Mouse (Mus musculus): ENCODE data around the gene Terb2. TPM values are rescaled to one million over a fixed set of nuclear protein-coding genes. Genes with fewer than 3 reads are reported as not detected.

Terb2 gene
- polyA plus RNA-seq, 1 experiment from 2014 or later: not detected

GRCm38 (mm10) chr2:122241935-122242334, 55.9 kb downstream of the Terb2 start:
- H3K27ac ChIP-seq: no peak overlapping the region
- WGBS: 76% methylated on average over 6 of the region's 6 CpGs

GRCm38 (mm10) chr2:122243671-122244131, 57.6 kb downstream of the Terb2 start:
- Histone ChIP-seq H3K27me3 (ENCODE audit: low read depth, poor library complexity, severe bottlenecking) (no peaks in the 10 kb centered on the region), H3K4me1 (no peaks in the 10 kb centered on the region), H3K4me3 (no peak overlapping the region), H3K36me3 (no peaks in the 10 kb centered on the region), H3K9me3 (replicated peaks) (no peaks in the 10 kb centered on the region), H3K27ac (0 out of 2 replicates have a peak overlapping the region, but pooled peaks have one; percentile 9)
- WGBS: 4% methylated on average over 3 of the region's 3 CpGs
- peak; percentile 69 for DNase-seq (ENCODE audit: low spot score)

More at GRCm38 (mm10) chr2:122241935-122242334, 55.9 kb downstream of the Terb2 start:
- Histone ChIP-seq H3K4me1 (no peaks in the 10 kb centered on the region), H3K36me3 (no peaks in the 10 kb centered on the region), H3K9me3 (replicated peaks) (no peaks in the 10 kb centered on the region), H3K4me3 (no peak overlapping the region), H3K27me3 (ENCODE audit: low read depth, poor library complexity, severe bottlenecking) (no peaks in the 10 kb centered on the region)
- DNase-seq (ENCODE audit: low spot score): no peak

DNA sequence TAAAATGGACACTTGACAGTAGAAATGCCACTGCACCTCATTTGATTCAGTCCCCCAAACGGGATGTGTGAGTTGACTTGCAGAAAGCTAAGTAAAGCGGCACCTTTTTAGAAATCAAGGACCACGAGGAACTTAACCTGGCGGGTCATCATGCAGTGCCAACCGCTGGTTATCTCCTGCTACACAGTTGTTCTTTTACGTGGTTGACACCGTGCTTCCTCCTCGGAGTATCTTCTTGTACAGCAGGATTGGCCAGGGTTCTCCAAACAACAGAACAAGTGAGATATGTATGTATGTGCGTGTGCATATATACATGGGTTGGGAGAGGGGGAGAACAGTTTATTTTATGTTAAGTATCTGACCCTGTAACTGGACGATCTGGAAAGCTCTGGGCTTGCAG, 61.7 kb downstream of the Terb2 start:
- 88% methylated on average over 10 of the region's 10 CpGs for WGBS
- Histone ChIP-seq H3K36me3 (no peaks in the 10 kb centered on the region), H3K9me3 (replicated peaks) (no peaks in the 10 kb centered on the region), H3K4me1 (no peaks in the 10 kb centered on the region), H3K27me3 (ENCODE audit: low read depth, poor library complexity, severe bottlenecking) (no peaks in the 10 kb centered on the region), H3K4me3 (no peak overlapping the region), H3K27ac (no peak overlapping the region)
- DNase-seq (ENCODE audit: low spot score): no peak

DNA sequence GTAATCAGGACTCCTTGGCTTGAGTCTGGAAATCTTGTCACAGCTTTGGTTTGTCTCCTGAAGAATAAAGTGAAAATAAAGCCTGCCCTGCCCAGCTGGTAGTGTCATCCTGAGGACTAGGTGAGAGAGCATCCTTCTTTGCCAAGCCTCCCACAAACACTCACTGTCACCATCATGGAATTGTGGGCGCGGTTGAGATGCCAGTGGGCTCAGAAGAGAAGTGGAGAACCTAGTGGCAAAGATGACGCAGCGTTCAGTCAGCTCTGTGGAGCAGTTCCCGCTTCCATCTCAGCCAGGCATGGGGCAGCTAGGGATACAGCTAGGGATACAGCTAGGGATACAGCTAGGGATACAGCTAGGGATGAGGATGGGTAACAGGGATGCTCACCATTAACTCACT, 69.9 kb downstream of the Terb2 start:
- H3K36me3 ChIP-seq: no peaks in the 10 kb centered on the region
- no peak for DNase-seq (ENCODE audit: low spot score)
- no peaks in the 10 kb centered on the region for H3K27me3 ChIP-seq (ENCODE audit: low read depth, poor library complexity, severe bottlenecking)
- H3K9me3 ChIP-seq (replicated peaks): no peaks in the 10 kb centered on the region
- WGBS: 97% methylated on average over 5 of the region's 5 CpGs
- no peaks in the 10 kb centered on the region for H3K4me1 ChIP-seq
- no peak overlapping the region for H3K4me3 ChIP-seq
- H3K27ac ChIP-seq: no peak overlapping the region

Other genes with a start within 250 kb of the Terb2 start
- 48.1 and 64.5 TPM in 2 replicates for gene Ctdspl2, start 230.3 kb upstream of the Terb2 start, polyA plus RNA-seq (2016; fragmentation: Nextera tagmentation; extraction: Ambion mirVana)
- gene Mageb3, start 230.2 kb upstream of the Terb2 start, polyA plus RNA-seq (2016; fragmentation: Nextera tagmentation; extraction: Ambion mirVana): 0.26 and 0.54 TPM in 2 replicates
- 13.1 and 13.6 TPM in 2 replicates for gene Eif3j1, start 157.7 kb upstream of the Terb2 start, polyA plus RNA-seq (2016; fragmentation: Nextera tagmentation; extraction: Ambion mirVana)
- gene Spg11, start 67.9 kb upstream of the Terb2 start, polyA plus RNA-seq (2016; fragmentation: Nextera tagmentation; extraction: Ambion mirVana): 9.8 and 12.1 TPM in 2 replicates
- gene B2m, start 38.6 kb upstream of the Terb2 start, polyA plus RNA-seq (2016; fragmentation: Nextera tagmentation; extraction: Ambion mirVana): 73.7 and 87.1 TPM in 2 replicates
- 0.08 TPM in 1 of 2 replicates, not detected in the other for gene Trim69, start 25.6 kb upstream of the Terb2 start, polyA plus RNA-seq (2016; fragmentation: Nextera tagmentation; extraction: Ambion mirVana)
- gene Patl2, start 83 bp upstream of the Terb2 start, polyA plus RNA-seq (2016; fragmentation: Nextera tagmentation; extraction: Ambion mirVana): not detected in 2 replicates
- gene Sord, start 48.5 kb downstream of the Terb2 start, polyA plus RNA-seq (2016; fragmentation: Nextera tagmentation; extraction: Ambion mirVana): 15.4 and 17.7 TPM in 2 replicates
- gene Duox2, start 112.2 kb downstream of the Terb2 start, polyA plus RNA-seq (2016; fragmentation: Nextera tagmentation; extraction: Ambion mirVana): 0.03 TPM in 1 of 2 replicates, not detected in the other
- gene Duoxa2, start 112.6 kb downstream of the Terb2 start, polyA plus RNA-seq (2016; fragmentation: Nextera tagmentation; extraction: Ambion mirVana): 0.13 TPM in 1 of 2 replicates, not detected in the other
- gene Duoxa1, start 127.5 kb downstream of the Terb2 start, polyA plus RNA-seq (2016; fragmentation: Nextera tagmentation; extraction: Ambion mirVana): 0.45 TPM in 1 of 2 replicates, not detected in the other
- 0.14 and 0.18 TPM in 2 replicates for gene Duox1, start 129.4 kb downstream of the Terb2 start, polyA plus RNA-seq (2016; fragmentation: Nextera tagmentation; extraction: Ambion mirVana)
- gene Shf, start 182.9 kb downstream of the Terb2 start, polyA plus RNA-seq (2016; fragmentation: Nextera tagmentation; extraction: Ambion mirVana): 5.4 TPM in 2 replicates
- gene Slc28a2, start 240.2 kb downstream of the Terb2 start, polyA plus RNA-seq (2016; fragmentation: Nextera tagmentation; extraction: Ambion mirVana): 0.09 TPM in 1 of 2 replicates, not detected in the other

Measured in limb, embryonic 10.5 days (tissue).